Mouse (Mus musculus) ES-E14 (cell line): Measurements from ENCODE around the gene Kcnmb3. TPM values are rescaled to one million over a fixed set of nuclear protein-coding genes. Genes with fewer than 3 reads are reported as not detected.
"Not testable (repeated sequence)": the region's sequence is repeated elsewhere in the genome, so short reads cannot be mapped to it uniquely, and the experiment has no call there.

ENCODE experiments used
- DNase-seq: peaks from one replicate; pipeline ENCODE4 v3.0.0-alpha.2; 2013; ENCODE audit warnings: low read depth, low spot score
- H3K27ac ChIP-seq: 2 replicates; pipeline ENCODE4 v1.5.1; 2012; ENCODE audit warnings: low read depth, mild to moderate bottlenecking, low read length, moderate library complexity, mixed read lengths; ENCODE audit not compliant: poor library complexity, insufficient read depth, severe bottlenecking
- H3K36me3 ChIP-seq: 2 replicates; pipeline ENCODE4 v1.6.1; 2012; ENCODE audit warnings: mild to moderate bottlenecking, low read length, moderate library complexity, mixed read lengths; ENCODE audit not compliant: control insufficient read depth, poor library complexity, insufficient read depth, severe bottlenecking
- H3K4me1 ChIP-seq, 2 experiments: fragments of 150-350 bp in 1 of 2; sonication (generic) in 1 of 2; 2 replicates each; pipeline ENCODE4 v1.6.1; 2012; ENCODE audit warnings: low read length in 2 of 2, mild to moderate bottlenecking in 1 of 2, mixed read lengths in 1 of 2; ENCODE audit not compliant: control insufficient read depth in 2 of 2, insufficient read depth in 2 of 2, poor library complexity in 1 of 2
- H3K4me3 ChIP-seq, 2 experiments: fragments of 150-350 bp in 1 of 2; sonication (generic) in 1 of 2; 2 replicates each; pipeline ENCODE4 v1.5.1; 2012; ENCODE audit warnings: low read length in 2 of 2, low read depth in 1 of 2, mild to moderate bottlenecking in 1 of 2, mixed read lengths in 1 of 2; ENCODE audit not compliant: insufficient read depth in 1 of 2, poor library complexity in 1 of 2, severe bottlenecking in 1 of 2
- H3K9ac ChIP-seq: 2 replicates; pipeline ENCODE4 v1.6.1; 2012; ENCODE audit warnings: low read depth, mild to moderate bottlenecking, low read length, mixed read lengths; ENCODE audit not compliant: poor library complexity, insufficient read depth, severe bottlenecking
- H3K9me3 ChIP-seq: fragments of 150-350 bp; sonication (generic); 2 replicates; pipeline ENCODE4 v1.6.1; 2012; ENCODE audit warnings: low read depth, mild to moderate bottlenecking, low read length; ENCODE audit not compliant: control insufficient read depth, insufficient read depth
- CHD2 ChIP-seq: IDR thresholded peaks from 2 replicates; pipeline ENCODE4 v1.6.1; 2014; ENCODE audit warnings: mild to moderate bottlenecking, low read depth, low read length, inconsistent platforms
- HCFC1 ChIP-seq: IDR thresholded peaks from 2 replicates; pipeline ENCODE4 v1.6.1; 2012; ENCODE audit warnings: low read length, inconsistent platforms, borderline replicate concordance; ENCODE audit not compliant: insufficient read depth
- MAFK ChIP-seq: IDR thresholded peaks from 2 replicates; pipeline ENCODE4 v1.6.1; 2014; ENCODE audit warnings: mild to moderate bottlenecking, low read depth, low read length, inconsistent platforms; ENCODE audit not compliant: insufficient read depth
- ZC3H11A ChIP-seq: IDR thresholded peaks from 2 replicates; pipeline ENCODE4 v1.6.1; 2012; ENCODE audit warnings: low read depth, mild to moderate bottlenecking, inconsistent platforms, low read length, borderline replicate concordance
- ZNF384 ChIP-seq: IDR thresholded peaks from 2 replicates; pipeline ENCODE4 v1.6.1; 2012; ENCODE audit warnings: low read depth, low read length, inconsistent platforms
- in situ Hi-C, 2 experiments: fragments of 600-800 bp; cut with MboI; formaldehyde crosslinking; loops; one replicate each; pipeline ENCODE4 v1.15.1; 2025; ENCODE audit warnings: low sequenced_read_pairs in 2 of 2, inconsistent platforms in 1 of 2; ENCODE audit not compliant: unreplicated experiment in 2 of 2
- total RNA-seq: library from RNA; depleted of rRNA; stranded (reverse); fragments of 300-350 nt; gene quantifications from 2 replicates; pipeline ENCODE4 v1.2.3, GENCODE M21; 2012; rRNA removed

The Kcnmb3 gene
- total RNA-seq, 1 experiment = 0.13 TPM

DNA sequence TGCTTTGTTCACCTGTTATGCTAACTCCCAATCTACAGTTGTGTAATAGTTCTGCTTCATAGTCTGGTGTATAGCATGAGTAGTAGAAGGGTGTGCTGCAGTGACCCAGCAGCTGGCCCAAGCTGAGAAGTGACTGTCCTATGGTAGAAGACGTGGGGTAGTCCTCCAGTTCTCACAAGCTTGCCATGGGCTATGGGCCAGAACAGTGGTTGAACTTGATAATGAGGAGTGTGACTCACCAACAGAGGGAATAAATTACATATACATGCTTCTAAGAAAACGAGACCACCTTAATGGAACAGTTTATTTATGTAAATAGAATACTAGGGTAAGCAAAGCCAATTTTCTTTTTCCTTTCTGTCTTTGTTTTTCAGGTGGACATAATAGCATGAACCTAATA, 61.6 kb downstream of the Kcnmb3 start:
- Histone ChIP-seq H3K27ac (no peak overlapping the region), H3K4me1 (peaks cover 0 to 2% of the 10 kb centered on the region in 2 experiments; a peak in 1 of 4 replicates), H3K9me3 (no peaks in the 10 kb centered on the region), H3K36me3 (no peaks in the 10 kb centered on the region), H3K4me3 (no peak overlapping the region), H3K9ac (no peak overlapping the region)
- in situ Hi-C loops = no loop called here
- no peak for DNase-seq
- TF ChIP-seq ZNF384 = no peak
- TF ChIP-seq MAFK = no peak
- no peak for TF ChIP-seq ZC3H11A
- TF ChIP-seq HCFC1 = no peak
- no peak for TF ChIP-seq CHD2

DNA sequence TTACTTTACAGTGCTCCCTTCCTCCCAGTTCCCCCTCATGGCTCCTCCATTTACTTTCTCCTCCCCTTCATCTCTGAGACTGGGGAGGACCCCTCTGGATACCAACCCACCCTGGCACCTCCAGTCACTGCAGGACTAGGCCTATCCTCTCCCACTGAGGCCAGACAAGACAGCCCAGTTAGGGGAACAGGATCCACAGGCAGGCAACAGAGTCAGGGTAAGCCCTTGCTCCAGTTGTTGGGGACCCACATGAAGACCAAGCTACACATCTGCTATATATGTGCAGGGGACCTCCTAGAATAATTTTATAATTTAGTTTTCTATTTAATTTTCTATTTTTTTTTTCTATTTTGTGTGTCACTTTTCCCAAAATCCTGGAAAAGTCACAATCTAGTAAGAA, 62.7 kb downstream of the Kcnmb3 start:
- H3K4me1 ChIP-seq, H3K27ac ChIP-seq, H3K4me3 ChIP-seq, H3K9ac ChIP-seq, H3K9me3 ChIP-seq, H3K36me3 ChIP-seq, DNase-seq, in situ Hi-C loops: not testable (repeated sequence)

DNA sequence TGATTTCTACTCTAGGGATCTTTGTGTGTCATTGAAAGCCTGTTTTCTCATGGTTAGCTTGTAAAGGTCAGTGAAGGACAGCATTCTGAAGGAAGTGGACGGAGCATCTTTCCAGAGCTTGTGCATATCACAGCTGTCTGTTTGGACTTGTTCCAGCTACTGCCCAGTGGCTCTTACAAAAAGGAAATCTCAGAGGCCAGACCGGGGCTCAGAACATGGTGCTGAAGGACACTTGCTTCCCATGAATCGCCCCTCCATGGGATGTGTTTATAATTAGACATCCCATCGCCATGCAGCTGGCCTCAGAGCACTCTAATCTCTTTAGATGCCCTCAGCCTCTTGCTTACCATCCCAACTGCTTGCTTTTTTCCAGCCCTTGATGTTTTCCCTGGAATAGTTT, 63.1 kb downstream of the Kcnmb3 start:
- no peak for DNase-seq
- no peak overlapping the region for H3K27ac ChIP-seq

DNA sequence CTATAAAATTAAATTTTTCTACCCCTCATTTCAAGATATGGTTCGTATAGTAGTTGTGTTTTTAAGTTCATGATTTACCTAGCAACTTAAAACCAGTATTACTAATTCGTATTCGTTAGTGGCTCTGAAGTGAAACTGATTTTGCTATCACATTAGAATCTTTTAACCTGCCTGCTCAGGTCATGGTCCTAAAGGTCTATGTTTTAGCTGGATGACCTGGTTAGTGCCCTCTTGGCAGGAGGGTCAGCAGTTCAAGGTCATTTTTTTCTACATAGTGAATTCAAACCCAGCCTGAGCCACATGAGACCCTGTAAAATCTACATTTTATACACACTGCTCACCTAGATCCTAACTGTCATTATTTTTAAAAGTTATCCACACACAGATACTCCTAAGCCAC, 63.7 kb downstream of the Kcnmb3 start:
- TF ChIP-seq ZC3H11A (no peak), MAFK (no peak)
- DNase-seq = no peak

More for the DNA sequence above, 63.1 kb downstream of the Kcnmb3 start:
- Histone ChIP-seq H3K9me3 (no peaks in the 10 kb centered on the region), H3K4me3 (no peak overlapping the region), H3K9ac (no peak overlapping the region), H3K4me1 (peaks cover 0 to 2% of the 10 kb centered on the region in 2 experiments; a peak in 1 of 4 replicates), H3K36me3 (no peaks in the 10 kb centered on the region)
- TF ChIP-seq MAFK (no peak), ZC3H11A (no peak), CHD2 (no peak), HCFC1 (no peak), ZNF384 (no peak)
- in situ Hi-C loops = no loop called here

DNA sequence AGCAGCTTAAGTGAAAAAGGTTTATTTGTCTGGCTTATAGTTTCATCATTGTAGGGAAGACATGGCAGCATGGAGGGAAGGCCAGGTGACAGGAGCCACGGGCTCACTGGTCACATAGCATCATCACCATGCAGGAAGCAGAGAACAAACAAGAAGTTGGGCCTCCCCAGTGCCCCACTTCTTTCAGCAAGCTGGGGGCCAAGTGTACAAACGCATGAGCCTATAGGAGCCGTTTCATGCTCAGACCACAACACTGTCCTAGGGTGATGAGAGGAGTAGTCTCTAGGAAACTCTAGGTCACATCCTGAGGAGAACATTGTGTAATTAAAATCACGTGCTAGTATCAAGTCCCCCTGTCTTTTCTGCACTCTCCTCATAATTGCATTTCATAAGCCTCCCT, 64.3 kb downstream of the Kcnmb3 start:
- Histone ChIP-seq H3K27ac (no peak overlapping the region), H3K4me1 (no peaks in the 10 kb centered on the region), H3K9ac (no peak overlapping the region), H3K9me3 (no peaks in the 10 kb centered on the region), H3K4me3 (no peak overlapping the region), H3K36me3 (no peaks in the 10 kb centered on the region)
- TF ChIP-seq ZNF384 (no peak), HCFC1 (no peak)
- in situ Hi-C loops = no loop called here
- no peak for DNase-seq

More for the DNA sequence above, 63.7 kb downstream of the Kcnmb3 start:
- H3K4me1 ChIP-seq = peaks cover 0 to 2% of the 10 kb centered on the region in 2 experiments; a peak in 1 of 4 replicates
- no peak overlapping the region for H3K9ac ChIP-seq
- in situ Hi-C loops = no loop called here
- H3K36me3 ChIP-seq = no peaks in the 10 kb centered on the region
- no peak overlapping the region for H3K27ac ChIP-seq
- no peaks in the 10 kb centered on the region for H3K9me3 ChIP-seq
- no peak overlapping the region for H3K4me3 ChIP-seq

Other genes with a start within 250 kb of the Kcnmb3 start
- gene Zmat3, start 126.2 kb downstream of the Kcnmb3 start, total RNA-seq = 30.9 and 39.7 TPM in 2 replicates
- 14.9 and 19.8 TPM in 2 replicates for gene Pik3ca, start 94.6 kb downstream of the Kcnmb3 start, total RNA-seq
- gene Zfp639, start 18.0 kb upstream of the Kcnmb3 start, total RNA-seq = 42.1 and 43.5 TPM in 2 replicates
- 22.9 and 35.1 TPM in 2 replicates for gene Mfn1, start 37.2 kb upstream of the Kcnmb3 start, total RNA-seq
- 16.5 and 19.1 TPM in 2 replicates for gene Gnb4, start 124.4 kb upstream of the Kcnmb3 start, total RNA-seq
- gene Actl6a, start 214.1 kb upstream of the Kcnmb3 start, total RNA-seq = 160 and 178 TPM in 2 replicates
- gene Ndufb5, start 244.8 kb upstream of the Kcnmb3 start, total RNA-seq = 199 and 237 TPM in 2 replicates
- gene Mrpl47, start 245.4 kb upstream of the Kcnmb3 start, total RNA-seq = 34.9 and 40.3 TPM in 2 replicates